ENCODE assay signal across 11 mouse cellular contexts in genomic region chr7:123861706-123862105, GRCm38 (mm10).
"Had no signal": no experiment of that assay in that cellular context is flagged by ENCODE, and none has a peak within 500 bp of the region (broad histone marks: within the 10 kb centered on the region; RNA-seq: fewer than 3 reads in every experiment).

No protein-coding gene starts in this region.

- DNase-seq: kidney, adult 2 months; kidney, postnatal 10 days; kidney, postnatal 36 days; layer of hippocampus, postnatal 36 days; liver, embryonic 13.5 days; lung, adult 2 months; thymus, adult 2 months; thymus, postnatal 14 days; thymus, postnatal 4 days had no signal

- ATAC-seq: intestine, postnatal 0 days; midbrain, embryonic 15.5 days had no signal
